Mouse (Mus musculus) liver, postnatal 0 days (tissue): Measurements from ENCODE around the gene Chst11.

Experiments
- CTCF ChIP-seq: sonication (generic); IDR thresholded peaks from 2 replicates; pipeline ENCODE4 v1.5.1; 2016; ENCODE audit warnings: antibody characterized with exemption, low read depth
- EP300 ChIP-seq: IDR thresholded peaks from 2 replicates; pipeline ENCODE4 v1.6.1; 2016; ENCODE audit warnings: antibody characterized with exemption, low read depth, mild to moderate bottlenecking

DNA sequence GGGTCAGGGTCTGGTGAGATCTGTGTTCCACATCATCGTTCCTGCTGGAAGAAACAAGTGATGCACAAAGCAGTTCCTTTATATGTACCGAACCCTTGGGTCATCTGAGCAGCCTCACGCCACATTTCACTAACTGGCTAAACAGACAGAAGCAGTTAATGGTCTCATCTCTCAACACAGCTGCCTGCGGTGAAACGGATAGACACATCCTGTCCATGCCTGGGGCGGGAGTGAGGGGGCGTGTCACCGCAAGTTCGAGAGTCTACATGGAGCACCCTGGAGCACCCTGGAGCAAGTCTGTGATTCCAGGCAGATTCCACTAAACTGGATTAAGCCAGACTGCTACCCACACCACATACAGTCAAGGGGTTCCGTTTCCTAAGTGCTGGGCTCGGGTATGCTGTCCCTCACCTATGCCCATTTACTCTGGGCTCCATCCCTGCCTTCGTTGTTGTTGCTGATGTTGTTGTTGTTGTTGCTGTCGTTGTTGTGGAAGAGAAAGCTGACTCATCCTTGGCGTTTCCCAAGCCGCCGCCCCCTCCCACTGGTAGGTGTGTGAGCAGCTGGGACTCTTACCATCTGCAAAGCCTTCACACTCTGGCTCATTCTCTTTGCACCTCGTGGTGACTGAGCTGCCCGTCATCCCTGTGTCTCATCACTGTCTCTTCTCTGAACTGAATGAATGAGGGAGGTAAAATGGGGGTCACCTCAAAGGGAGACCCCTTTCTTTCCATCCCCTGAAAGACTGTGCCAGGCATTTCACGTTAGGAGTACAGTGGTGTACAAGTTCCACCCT, 86.7 kb downstream of the Chst11 start:
- TF ChIP-seq CTCF (no peak), EP300 (no peak)
